In the genomic region with DNA sequence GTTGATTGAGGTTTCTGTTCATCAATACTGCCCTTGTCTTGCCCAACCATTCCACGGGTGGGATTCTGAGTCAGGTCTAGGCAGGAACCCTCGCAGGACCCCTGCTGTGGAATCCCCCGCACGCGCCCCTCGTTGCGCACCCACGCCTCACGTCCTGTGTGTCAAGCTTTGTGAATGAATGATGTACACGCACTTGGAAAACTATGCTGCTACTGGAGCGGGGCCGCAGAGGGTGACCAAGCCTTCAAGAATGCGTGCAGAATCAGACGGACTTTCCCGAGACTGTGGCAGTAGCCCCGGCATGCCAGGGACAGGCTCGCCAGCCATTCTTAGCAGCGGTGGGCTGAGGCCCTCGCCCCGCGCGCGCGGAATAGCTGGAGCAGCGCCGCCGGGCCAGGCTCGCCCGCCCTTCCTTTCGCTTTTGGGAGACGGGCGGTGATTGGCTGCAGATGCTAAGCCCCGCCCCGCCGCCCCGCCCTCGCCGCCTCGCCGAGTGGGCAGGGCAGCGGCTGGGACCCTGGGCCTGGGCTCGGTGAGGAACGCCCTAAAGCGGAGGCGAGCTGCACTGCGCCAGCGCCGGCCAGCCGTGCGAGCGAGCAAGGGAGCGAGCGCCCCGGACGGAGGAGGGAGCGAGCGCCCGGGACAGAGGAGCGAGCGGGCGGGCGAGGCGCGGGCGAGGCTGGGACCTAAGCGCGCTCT, we compare ENCODE assay signal across 8 mouse cellular contexts. TPM values are rescaled to one million over a fixed set of nuclear protein-coding genes. Genes with fewer than 3 reads are reported as not detected.
DNase-seq lines count a peak whose midpoint lies in the region; ATAC-seq lines count a peak whose summit lies in the region.

No protein-coding gene starts in this region.

- H3K36me3 ChIP-seq in intestine, embryonic 14.5 days (ENCODE audit: control insufficient read depth, insufficient read depth, low read length) = 0 out of 2 replicates have a peak, but pooled peaks cover 2% of the 10 kb centered on the region

- peak overlapping the region; percentile 88 for H3K27ac ChIP-seq in intestine, embryonic 14.5 days (ENCODE audit: low read depth)

- ATAC-seq in intestine, embryonic 14.5 days (replicated peaks; ENCODE audit: low FRiP score, low TSS enrichment, low read depth) = peak; percentile 97
- peak; percentile 89 for ATAC-seq in megakaryocyte progenitor cell, adult 5-6 weeks (replicated peaks; ENCODE audit: poor library complexity)

- no peaks in the 10 kb centered on the region for H3K9me3 ChIP-seq in intestine, embryonic 14.5 days (ENCODE audit: control insufficient read depth, low read length)

- H3K9ac ChIP-seq in intestine, embryonic 14.5 days (ENCODE audit: low read length) = peak overlapping the region; percentile 59

- peak overlapping the region; percentile 90 for H3K4me2 ChIP-seq in intestine, embryonic 14.5 days (ENCODE audit: low read length)

- peak; percentile 97 to 99 for DNase-seq in adrenal gland, adult (ENCODE audit: inconsistent age in 2 of 2, low spot score in 1 of 2)
- DNase-seq in embryo, embryonic 10.5 days (ENCODE audit: low spot score) = peak; percentile 94
- DNase-seq in gastrocnemius, postnatal 14 days = peak; percentile 97
- peak; percentile 96 for DNase-seq in intestine, embryonic 14.5 days (ENCODE audit: low spot score)
- peak; percentile 83 to 96 for DNase-seq in left cerebral cortex, postnatal 10 days (ENCODE audit: extremely low spot score in 1 of 2, low spot score in 2 of 2)
- DNase-seq in right cerebral cortex, postnatal 10 days (ENCODE audit: low spot score in 2 of 2) = peak; percentile 92 to 94
- DNase-seq in urinary bladder, postnatal 25 days (ENCODE audit: low spot score) = peak; percentile 94

- H3K4me3 ChIP-seq in intestine, embryonic 14.5 days (ENCODE audit: low read depth, low read length) = peak overlapping the region; percentile 66

- 0 out of 2 replicates have a peak, but pooled peaks cover 2% of the 10 kb centered on the region for H3K27me3 ChIP-seq in intestine, embryonic 14.5 days (replicated peaks; ENCODE audit: control insufficient read depth, insufficient read depth, low read length)

- intact Hi-C loops in gastrocnemius, postnatal 14 days (cut with DNase I; ENCODE audit: low total_unique reads) = no loop called here
- intact Hi-C loops in left cerebral cortex, postnatal 10 days (cut with DNase I) = no loop called here

- peaks cover 25% of the 10 kb centered on the region for H3K4me1 ChIP-seq in intestine, embryonic 14.5 days (replicated peaks; ENCODE audit: control insufficient read depth, insufficient read depth, low read length)

- under 1% methylated on average over 67 of the region's 67 CpGs for WGBS in intestine, embryonic 14.5 days

RNA-seq across cellular contexts. Expression of gene Ets1, which starts 59.6 kb away (rescaled TPM):
- 10 to 100 TPM; 33.0 to 35.7 TPM for total RNA-seq in gastrocnemius, postnatal 14 days (2021)
- 46.3 and 51.3 TPM in 2 replicates for polyA plus RNA-seq in intestine, embryonic 14.5 days (2014; fragmentation: Nextera tagmentation; extraction: Ambion mirVana)
- 10 to 100 TPM; 19.0 to 24.7 TPM for total RNA-seq in left cerebral cortex, postnatal 10 days (2021)
- total RNA-seq in megakaryocyte progenitor cell, adult 5-6 weeks (2015) = 5.4 and 6.8 TPM in 2 replicates
- total RNA-seq in megakaryocyte progenitor cell, adult 5-6 weeks (2017) = 12.6 and 16.3 TPM in 2 replicates

Comparison
In these comparisons a context has a peak if more than half of its experiments do, and no peak if none do; other contexts are left out.
1. Peak in every context shown above with its lines: DNase-seq, ATAC-seq, H3K4me3 ChIP-seq and H3K27ac ChIP-seq.